Mouse (Mus musculus) layer of hippocampus, postnatal 25 days (tissue): ENCODE data around the gene Kif13a. TPM values are rescaled to one million over a fixed set of nuclear protein-coding genes. Genes with fewer than 3 reads are reported as not detected.

Experiments
- DNase-seq, 2 experiments: peaks; one replicate each; pipeline ENCODE4 v3.0.0; 2022; ENCODE audit warnings: mixed read lengths in 2 of 2, low spot score in 1 of 2; ENCODE audit errors: extremely low spot score in 1 of 2
- total RNA-seq, 2 experiments: library from RNA; stranded (reverse); gene quantifications; 2 replicates each; pipeline ENCODE4 v1.2.3; 2021

Kif13a gene
- total RNA-seq, 2 experiments from 2014 or later, result 17.5 to 21.9 TPM

DNA sequence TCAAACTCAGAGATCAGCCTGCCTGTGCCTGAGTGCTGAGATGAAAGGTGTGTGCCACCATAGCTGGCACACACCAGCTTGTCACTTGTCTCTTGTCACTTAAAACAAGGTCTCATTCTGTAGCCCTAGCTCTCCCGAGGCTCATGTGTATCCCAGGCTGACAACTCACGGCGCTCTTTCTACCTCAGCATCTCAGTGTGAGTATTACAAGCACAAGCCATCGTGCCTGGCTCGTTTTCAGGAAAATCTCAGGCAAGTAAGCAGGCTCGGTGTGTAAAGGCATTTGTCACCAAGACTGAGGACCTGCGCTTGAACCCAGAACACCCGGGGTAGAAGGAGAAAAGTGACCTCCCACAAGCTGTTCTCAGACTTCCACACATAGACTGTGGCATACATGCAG lies 185.8 kb downstream of the Kif13a start:
- no peak for DNase-seq

DNA sequence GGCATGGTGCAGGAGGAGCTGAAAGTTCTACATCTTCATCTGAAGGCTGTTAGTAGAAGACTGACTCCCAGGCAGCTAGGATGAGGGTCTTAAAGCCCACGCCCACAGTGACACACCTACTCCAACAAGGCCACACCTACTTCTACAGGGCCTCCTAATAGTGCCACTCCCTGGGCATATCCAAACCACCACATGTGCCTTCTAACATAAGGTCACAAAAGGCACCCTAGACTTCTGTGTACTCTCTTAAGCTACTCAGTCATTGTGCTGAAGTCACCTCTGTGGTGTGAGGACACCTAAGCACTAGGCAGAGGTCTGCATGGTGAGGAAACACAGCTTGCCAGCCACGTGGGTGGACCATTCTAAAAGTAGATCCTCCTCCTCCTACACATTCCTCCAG lies 187.3 kb downstream of the Kif13a start:
- no peak for DNase-seq

DNA sequence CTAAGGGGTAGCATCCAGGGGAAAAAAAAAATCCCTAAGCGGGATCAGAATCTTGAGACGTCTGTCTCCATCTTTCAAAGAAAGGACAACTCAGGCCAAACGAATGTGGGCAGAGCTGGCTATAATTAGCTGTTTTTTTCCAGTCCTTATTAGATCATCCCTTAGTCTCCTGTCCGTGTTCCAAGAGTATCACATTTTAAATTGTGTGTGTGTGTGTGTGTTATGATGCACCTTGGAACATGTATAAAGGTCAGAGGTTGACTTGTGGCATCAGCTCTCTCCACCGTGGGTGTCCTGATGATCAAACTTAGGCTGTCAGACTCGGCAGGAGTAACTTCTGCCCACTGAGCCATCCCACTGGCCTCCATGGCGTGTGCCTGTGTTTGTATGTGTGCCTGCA lies 190.2 kb downstream of the Kif13a start:
- no peak for DNase-seq

DNA sequence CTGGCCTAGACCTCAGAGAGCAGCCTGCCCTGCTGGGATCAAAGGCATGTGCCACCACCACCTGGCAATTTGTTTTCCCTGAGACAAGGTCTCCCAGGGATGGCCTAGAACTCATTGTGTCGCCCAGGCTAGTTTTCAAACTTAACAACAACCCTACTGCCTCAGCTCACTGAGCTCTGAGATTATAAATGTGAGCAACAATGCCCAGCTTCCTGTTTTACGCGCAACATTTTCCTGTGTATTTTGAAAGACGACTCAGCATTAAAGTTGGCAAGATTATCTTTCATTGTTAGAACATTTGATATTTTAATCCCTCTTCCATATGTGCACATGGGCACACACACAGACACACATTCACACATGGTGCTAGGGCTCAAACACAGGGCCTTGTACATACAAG lies 192.2 kb downstream of the Kif13a start:
- no peak for DNase-seq

DNA sequence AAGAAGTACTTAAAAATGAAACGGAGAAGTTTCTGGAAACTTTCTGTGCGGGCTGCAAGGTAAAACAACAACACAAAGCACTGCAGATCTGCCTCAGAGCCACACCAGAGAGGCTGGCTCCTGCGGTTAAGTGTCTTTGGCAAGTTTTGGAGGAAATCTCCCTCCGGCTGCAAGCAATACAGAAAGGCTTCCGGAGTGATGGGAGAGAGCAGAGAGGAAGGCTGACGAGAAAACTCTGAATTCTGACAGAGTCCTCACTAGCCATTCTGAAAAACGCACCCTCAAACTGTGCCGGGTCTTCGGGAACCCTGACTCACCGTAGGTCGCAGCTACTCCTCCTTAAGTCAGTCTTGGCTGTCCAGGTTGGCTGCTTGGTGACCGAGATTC lies 193.2 kb downstream of the Kif13a start:
- no peak for DNase-seq

DNA sequence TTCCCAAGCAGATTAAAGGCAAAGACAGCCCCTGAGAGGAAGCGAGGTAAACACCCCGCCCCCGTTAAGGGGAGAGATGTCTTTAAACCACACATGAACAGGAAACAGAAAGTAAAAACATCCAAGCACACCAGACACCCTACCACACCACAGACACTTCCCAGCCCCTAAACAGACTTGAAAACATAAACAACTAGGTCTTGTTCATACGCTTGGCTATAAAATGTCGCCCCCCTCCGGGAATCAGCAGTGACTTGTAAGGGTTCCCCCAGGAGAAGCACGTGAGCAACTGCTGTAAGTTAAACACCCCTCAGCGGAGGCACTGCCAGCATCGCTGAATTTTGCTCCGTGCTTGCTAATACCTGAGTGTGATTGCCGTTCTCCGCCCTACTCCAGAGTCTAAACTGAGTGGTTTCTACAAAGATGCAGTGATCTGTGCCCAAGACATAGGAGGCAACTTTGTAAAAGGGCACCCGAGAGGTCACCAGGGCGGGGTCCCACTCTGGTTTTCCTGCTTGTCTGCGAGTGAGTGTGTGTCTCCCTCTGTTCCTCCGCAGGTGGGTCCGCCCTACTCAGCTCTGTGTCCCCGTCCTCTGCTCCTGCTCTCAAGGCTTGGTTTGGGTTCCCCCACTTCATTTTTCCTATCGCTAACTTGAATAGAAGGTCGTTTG lies 193.7 kb downstream of the Kif13a start:
- peak in 1 of 2 experiments; percentile 23 for DNase-seq

DNA sequence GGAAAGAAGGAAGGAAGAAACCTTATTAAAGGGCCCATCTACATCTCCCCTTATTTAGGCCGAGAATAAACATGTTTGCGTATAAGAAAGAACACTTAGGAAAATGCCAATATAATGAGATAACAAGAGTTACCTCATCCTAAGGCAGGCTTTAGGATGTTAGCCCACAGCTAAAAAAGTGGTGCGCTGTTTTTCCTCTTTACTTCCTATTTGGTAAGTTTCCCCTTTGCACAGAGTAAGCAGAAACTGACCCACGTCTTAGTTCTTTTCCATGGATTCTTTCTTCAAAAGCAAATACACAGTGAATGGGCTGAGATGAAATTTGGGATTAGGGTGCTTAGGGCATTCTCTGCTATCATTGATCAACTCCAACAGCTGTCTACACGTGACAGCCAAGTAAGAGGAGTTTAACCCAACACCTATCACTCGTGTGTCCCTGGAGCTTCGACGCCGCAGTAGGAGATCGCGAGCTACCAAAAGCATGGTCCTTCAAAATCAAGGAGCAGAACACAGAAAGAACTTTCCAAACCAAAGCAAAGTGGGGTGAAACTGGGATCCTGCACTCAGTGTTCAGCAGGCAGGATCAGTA lies 194.4 kb downstream of the Kif13a start:
- DNase-seq, result no peak

DNA sequence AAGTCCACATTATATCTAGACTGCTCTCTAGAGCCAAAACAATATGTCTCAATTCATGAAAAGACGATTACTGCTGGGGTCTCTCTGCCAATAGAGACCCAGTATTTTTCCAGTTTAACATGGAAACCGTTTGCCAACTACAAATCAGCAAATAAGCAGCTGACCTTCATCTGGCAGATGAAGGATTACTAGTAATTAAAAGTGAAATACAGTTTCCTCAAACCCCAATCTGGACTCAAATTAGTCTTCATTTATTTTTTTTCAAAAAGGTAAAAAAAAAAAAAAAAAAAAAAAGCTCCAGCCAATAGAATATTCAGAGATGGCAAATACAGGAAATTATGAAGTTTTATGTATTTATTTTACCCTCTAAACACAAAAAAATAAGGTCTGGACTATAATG lies 199.7 kb downstream of the Kif13a start:
- DNase-seq, result no peak

DNA sequence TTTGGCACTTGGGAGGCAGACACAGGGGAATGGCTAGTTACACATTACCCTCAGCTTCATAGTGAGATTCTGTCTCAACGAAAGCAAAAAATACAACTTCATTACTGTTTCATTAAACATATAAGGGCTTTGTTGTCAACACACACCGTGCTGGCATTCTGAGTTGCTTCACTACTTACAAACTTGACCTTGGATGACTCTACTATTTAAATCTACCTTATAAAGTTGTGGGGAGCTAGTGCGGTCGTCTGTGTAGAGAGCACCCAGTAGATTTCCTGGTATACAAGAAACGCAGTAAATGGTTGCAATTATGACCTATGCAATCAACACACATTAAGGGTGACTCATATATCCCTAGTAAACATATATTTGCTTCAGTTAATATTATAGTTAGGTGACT lies 201.3 kb downstream of the Kif13a start:
- DNase-seq, result peak in 1 of 2 experiments; percentile 9

DNA sequence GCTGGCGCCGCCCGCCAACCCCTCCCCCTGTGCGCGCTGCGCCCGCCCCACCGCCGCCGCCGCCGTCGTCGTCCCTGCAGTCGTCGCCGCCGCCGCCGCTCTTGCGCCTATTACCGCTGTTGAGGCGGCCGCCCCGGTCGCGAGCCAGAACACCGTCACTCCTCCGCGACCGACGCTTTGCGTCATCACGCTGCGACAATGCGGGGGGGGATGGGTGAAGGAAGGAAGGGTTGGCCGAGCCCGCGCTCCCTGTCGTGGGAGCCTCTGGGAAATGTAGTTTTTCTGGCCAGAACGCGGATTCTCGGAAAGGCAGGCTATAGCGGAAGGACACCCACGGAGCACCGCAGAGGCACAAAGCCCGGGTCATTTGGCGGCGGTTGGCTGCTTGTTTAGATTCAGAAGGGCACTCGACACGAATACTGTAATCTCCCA lies 201.8 kb downstream of the Kif13a start, which contains the start of gene Nup153:
Nup153 (minus strand) TSS at position 104 of the 432 bp plus-strand sequence.
- DNase-seq, result peak; percentile 100

DNA sequence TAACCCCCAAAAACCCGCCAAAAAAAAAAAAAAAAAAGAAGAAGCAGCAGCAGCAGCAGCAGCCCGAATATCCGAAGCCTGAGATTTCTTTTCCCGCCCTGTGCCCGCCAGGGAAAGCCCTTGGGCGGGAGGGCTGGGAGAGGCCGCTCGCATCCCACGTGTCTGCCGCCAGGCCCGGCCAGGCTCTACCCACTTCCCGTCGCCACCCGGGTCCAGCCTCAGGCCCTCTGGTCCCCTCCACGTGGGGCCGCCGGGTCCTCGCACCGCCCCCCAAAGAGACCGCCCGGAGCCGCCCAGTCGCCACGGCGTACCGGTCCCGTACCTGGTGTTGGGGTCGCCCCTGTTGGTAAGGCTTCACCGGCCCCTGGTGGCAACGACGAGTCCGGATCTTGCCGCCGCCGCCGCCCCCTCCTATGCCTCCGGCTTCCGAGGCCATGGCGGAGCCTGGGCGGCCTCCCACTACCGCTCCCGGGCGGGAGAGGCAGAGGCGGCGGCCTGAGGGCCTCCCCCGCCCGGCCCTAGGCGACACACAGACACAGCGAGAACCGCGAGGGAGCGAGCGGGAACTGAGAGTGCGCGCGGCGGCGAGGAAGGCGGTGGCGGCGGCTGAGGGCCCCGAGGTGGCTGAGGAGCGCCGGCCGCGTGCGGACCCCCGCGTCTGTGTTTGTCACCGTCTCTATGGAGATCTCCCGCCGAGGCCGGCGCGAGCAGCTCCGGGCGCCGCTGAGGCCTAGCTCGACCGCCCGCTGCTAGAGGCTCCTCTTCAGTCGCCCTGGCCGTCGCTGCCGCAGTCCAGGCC lies 202.4 kb downstream of the Kif13a start:
- DNase-seq, result peak; percentile 25 to 45

DNA sequence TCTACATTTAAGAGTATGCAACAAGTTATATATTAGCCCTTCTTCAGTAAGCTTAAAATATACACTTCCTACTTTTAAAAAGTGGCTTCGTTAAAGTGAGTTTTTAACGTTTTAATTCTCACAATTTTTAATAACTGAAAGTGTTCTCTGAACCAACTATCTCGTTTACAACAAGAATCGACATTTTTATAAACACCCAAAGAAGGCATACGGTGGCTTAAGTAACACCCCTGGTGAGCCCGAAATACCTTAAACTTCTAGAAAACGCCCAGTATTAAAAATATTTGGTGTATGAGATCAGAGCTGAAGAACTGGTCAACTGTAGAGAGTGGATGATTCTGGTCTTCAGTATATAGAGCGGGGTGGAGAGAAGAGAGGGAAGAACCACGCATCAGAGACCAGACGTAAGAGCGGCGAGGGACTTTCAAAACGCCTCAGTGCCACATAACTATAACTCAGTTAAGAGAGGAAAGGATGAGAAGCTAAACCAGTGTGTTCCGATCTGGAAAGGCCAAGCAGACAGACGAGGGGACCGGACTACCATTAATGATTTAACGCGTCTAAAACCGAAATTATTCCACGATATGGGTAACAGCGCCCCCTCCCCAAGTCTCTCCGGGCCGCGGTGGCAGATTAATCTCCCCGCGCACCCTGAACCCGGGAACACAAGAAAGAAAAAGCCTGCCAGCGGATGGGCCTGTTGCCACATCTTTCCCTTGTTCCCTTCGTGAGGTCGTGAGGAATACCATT lies 203.2 kb downstream of the Kif13a start:
- peak in 1 of 2 experiments; percentile 8 for DNase-seq

DNA sequence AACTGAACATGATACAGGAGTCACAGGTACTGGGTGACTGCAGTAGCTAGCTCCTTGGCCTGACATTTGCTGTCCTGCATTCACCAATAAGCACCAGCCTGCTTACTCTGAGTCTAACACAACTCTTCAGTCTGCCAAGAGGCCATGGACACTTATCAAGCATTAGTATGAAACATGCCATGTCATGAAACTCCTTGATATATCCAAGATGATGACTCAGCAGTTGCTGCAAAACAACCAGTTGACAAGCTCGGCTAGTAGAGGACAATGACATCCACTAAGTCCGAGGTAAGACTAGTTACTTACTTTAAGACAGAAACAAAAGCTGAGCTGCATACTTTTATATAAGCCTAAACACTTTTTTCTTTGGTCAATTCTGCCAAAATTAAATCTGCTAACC lies 204.4 kb downstream of the Kif13a start:
- no peak for DNase-seq

DNA sequence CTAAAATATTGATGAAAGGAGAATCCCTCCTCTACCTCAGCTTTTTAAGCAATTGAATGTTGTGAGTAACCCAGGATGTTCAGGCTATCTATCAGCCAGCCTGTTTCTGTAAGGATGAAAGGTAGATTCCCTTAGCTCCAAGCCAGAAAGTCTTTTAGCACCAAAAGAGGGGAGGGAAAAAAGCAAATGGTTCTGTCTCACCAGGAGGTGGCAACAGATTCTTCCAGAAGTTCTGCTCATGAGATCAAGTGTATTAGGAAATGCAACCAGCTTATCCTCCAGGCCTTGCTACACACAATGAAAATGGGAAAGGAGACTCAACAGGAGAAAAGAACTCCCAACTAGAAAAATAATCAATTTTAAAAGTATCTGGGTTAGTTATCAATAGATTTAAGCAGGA lies 205.3 kb downstream of the Kif13a start:
- DNase-seq, result no peak

DNA sequence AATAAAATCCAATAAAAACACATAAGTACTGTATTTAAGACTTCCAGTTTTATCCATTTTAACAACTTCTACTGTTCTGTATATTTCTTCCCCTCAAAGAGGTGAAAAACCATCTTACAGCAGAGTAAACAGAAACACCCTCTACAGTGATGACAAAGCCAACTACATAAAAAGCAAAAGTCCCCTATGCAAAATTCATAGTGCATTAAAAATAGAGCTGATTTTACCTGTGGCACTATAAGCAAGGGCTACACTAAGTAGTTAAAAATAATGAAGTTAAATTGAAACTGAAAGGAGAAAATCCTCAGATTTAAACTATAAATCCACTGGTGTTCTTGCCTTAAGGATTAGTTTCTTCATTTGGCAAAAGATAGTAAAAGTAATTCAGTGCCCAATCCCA lies 208.7 kb downstream of the Kif13a start:
- DNase-seq, result no peak

DNA sequence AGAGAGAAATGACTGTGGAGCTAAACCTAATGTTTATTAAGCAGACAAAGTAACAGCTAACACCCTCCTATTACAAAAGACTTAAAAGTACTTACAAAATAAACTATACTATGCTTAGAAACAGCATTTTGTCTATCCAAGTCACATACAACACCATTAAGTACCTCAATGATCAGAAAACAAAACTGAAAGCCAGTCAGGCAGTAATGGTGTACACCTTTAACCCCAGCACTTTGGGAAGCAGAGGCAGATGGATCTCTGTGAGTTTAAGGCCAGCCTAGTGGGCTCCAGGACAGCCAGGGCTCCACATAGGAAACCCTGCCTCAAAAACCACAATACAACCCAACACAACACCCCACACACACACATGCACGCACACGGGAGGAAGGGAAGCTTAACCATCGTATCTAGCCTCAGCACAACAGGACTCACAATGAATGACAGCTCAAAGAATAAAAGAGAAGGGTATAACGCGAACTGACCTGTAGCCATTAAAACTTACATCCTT lies 210.7 kb downstream of the Kif13a start:
- DNase-seq, result no peak

DNA sequence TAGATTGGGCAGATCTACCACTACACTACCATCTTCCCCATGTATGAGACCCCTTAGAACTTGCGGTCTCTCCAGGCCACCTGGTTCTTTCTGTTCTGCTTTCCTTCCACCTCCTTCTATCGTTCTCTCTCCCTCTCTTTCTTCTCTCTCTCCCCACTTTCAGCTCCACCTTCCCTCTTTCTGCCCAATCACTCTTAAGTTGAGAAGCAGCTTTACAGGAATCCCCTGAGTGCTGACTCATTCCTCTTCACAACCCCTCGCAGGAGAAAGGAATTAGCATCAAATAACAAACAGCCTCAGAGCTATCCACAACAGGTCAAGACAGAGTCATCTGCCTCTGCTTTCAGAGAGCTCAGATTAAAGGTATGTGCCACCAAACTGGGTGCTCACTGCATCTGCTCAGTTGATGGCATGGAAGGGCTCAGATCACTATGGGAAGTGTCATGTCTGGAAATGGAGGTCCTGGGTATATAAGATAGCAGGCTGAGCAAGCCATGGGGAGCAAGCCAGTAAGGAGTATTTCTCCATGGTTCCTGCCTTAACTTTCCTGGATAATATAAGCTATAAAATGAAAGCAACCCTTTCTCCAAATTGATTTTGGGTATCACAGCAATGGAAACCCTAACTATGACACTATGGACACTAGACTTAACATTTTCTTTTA lies 213.6 kb downstream of the Kif13a start:
- DNase-seq, result no peak

DNA sequence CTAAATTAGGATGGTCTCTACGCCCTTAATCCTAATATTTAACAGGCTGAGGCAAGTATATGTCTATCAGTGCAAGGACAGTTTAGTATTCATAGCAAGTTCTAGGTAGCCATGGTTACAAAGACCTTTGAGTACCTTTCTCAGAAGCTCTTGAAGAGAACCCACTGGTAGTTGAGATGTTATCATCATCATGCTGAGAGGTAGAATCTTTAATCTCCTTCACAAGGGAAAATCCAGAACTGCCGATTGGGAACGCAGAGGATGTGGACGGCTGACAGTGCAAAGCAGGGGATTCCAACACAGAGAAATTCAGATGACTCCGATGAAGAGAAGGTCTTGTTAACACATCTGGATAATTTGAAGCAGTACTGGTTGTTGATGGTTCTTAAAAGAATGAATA lies 216.2 kb downstream of the Kif13a start:
- DNase-seq, result no peak

DNA sequence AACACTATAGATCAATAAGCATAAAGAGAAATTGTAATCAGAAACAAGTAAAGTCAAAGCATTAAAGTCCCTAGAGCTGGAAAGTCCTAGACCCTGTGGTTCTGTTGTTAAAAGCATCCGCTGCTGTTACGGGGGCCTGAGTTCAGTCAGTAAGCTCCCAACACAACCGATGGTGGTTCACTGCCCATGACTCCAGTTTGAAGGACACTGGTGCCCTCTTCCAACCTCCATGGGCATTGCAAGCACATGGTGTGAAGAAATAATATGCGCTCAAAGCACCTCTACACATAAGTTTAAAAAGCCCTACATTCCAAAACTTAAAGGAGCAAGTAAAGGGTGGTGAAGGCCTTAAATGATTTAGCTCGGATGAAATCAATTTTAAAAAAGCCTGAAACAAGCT lies 226.5 kb downstream of the Kif13a start:
- no peak for DNase-seq

DNA sequence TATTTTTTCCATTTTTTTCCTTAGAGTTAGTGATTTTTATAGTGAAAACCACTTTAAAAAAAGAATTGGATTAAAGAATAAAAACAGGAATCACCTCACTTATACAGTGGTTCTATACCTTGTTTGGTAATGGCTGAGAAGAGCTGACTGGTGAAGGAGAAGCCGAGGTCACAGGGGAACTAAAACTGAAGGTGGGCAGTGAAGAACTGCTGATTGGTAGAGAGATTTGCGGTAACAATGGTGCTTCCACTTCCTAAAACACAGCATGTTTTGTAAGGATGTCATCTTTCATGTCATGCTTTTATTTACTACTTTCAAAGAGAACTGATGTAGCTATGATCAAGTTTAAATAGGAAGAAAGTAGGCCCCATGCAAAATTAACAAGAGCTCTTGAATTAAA lies 228.2 kb downstream of the Kif13a start:
- no peak for DNase-seq
